In genomic region chr6:49263847-49264243, GRCm38 (mm10) we compare ENCODE assay signal across 8 mouse cellular contexts. TPM values are rescaled to one million over a fixed set of nuclear protein-coding genes. Genes with fewer than 3 reads are reported as not detected.
A peak's percentile ranks its signal among the peaks of the same experiment; 100 is the strongest.
DNase-seq lines count a peak whose midpoint lies in the region; ATAC-seq and TF ChIP-seq lines count a peak whose summit lies in the region.

Gene Tra2a (minus strand): TSS chr6:49264033.

- no peak for TF ChIP-seq CTCF in midbrain, postnatal 0 days (IDR thresholded peaks at IDR 0.05)

- H3K36me3 ChIP-seq in embryonic facial prominence, embryonic 14.5 days (ENCODE audit: control insufficient read depth, insufficient read depth, low read length), result no peaks in the 10 kb centered on the region
- no peaks in the 10 kb centered on the region for H3K36me3 ChIP-seq in limb, embryonic 14.5 days (ENCODE audit: control insufficient read depth, insufficient read depth, low read length)
- H3K36me3 ChIP-seq in midbrain, postnatal 0 days (ENCODE audit: insufficient read depth, low read length), result no peaks in the 10 kb centered on the region

- H3K9ac ChIP-seq in embryonic facial prominence, embryonic 14.5 days (ENCODE audit: low read depth, low read length), result peak within 1 kb of the TSS; percentile 91
- peak within 1 kb of the TSS; percentile 99 for H3K9ac ChIP-seq in limb, embryonic 14.5 days (ENCODE audit: low read depth, low read length, severe bottlenecking)
- H3K9ac ChIP-seq in midbrain, postnatal 0 days (replicated peaks; ENCODE audit: low read length, poor library complexity, severe bottlenecking), result peak within 1 kb of the TSS; percentile 98

- H3K27me3 ChIP-seq in embryonic facial prominence, embryonic 14.5 days (replicated peaks; ENCODE audit: control insufficient read depth, insufficient read depth, low read length), result no peaks in the 10 kb centered on the region
- H3K27me3 ChIP-seq in limb, embryonic 14.5 days (ENCODE audit: control insufficient read depth, insufficient read depth, low read length), result no peaks in the 10 kb centered on the region
- H3K27me3 ChIP-seq in midbrain, postnatal 0 days (ENCODE audit: insufficient read depth, low read length), result no peaks in the 10 kb centered on the region

- H3K4me3 ChIP-seq in embryonic facial prominence, embryonic 14.5 days (ENCODE audit: low read depth, low read length), result peak within 1 kb of the TSS; percentile 71
- H3K4me3 ChIP-seq in limb, embryonic 14.5 days (replicated peaks; ENCODE audit: low read length), result peak within 1 kb of the TSS; percentile 96
- peak within 1 kb of the TSS; percentile 100 for H3K4me3 ChIP-seq in midbrain, postnatal 0 days (ENCODE audit: low read depth, low read length)

- peaks cover 14% of the 10 kb centered on the region for H3K4me1 ChIP-seq in embryonic facial prominence, embryonic 14.5 days (ENCODE audit: control insufficient read depth, insufficient read depth, low read length)
- H3K4me1 ChIP-seq in limb, embryonic 14.5 days (ENCODE audit: control insufficient read depth, insufficient read depth, low read length), result peaks cover 16% of the 10 kb centered on the region
- H3K4me1 ChIP-seq in midbrain, postnatal 0 days (ENCODE audit: insufficient read depth, low read length), result no peaks in the 10 kb centered on the region

- under 1% methylated on average over 39 of the region's 39 CpGs for WGBS in embryonic facial prominence, embryonic 14.5 days
- 2% methylated on average over 39 of the region's 39 CpGs for WGBS in limb, embryonic 14.5 days
- under 1% methylated on average over 39 of the region's 39 CpGs for WGBS in midbrain, postnatal 0 days

- no peaks in the 10 kb centered on the region for H3K9me3 ChIP-seq in embryonic facial prominence, embryonic 14.5 days (ENCODE audit: control insufficient read depth, low read length)
- no peaks in the 10 kb centered on the region for H3K9me3 ChIP-seq in limb, embryonic 14.5 days (ENCODE audit: control insufficient read depth, low read length)
- H3K9me3 ChIP-seq in midbrain, postnatal 0 days (ENCODE audit: low read length), result no peaks in the 10 kb centered on the region

- ATAC-seq in embryonic facial prominence, embryonic 14.5 days (ENCODE audit: low read depth), result peak; percentile 96
- peak; percentile 97 for ATAC-seq in limb, embryonic 14.5 days (ENCODE audit: low FRiP score, low read depth)
- peak; percentile 97 for ATAC-seq in midbrain, postnatal 0 days (ENCODE audit: low FRiP score)

- peak within 1 kb of the TSS; percentile 79 for H3K4me2 ChIP-seq in embryonic facial prominence, embryonic 14.5 days (ENCODE audit: low read depth, low read length)
- H3K4me2 ChIP-seq in limb, embryonic 14.5 days (replicated peaks; ENCODE audit: low read depth, low read length, severe bottlenecking), result peak within 1 kb of the TSS; percentile 57
- peak within 1 kb of the TSS; percentile 73 for H3K4me2 ChIP-seq in midbrain, postnatal 0 days (ENCODE audit: low read depth, low read length, poor library complexity, severe bottlenecking)

- TF ChIP-seq POLR2A in limb, embryonic 14.5 days (IDR thresholded peaks at IDR 0.05; ENCODE audit: borderline replicate concordance, extremely low read depth, insufficient read depth, insufficient read length), result peak; percentile 83; the same call in 1 of the 2 replicates

- peak; percentile 98 for DNase-seq in 3T3-L1 (ENCODE audit: low read depth, low spot score)
- peak; percentile 89 to 92 for DNase-seq in adrenal gland, postnatal 4 days (ENCODE audit: low spot score in 2 of 2)
- peak; percentile 98 for DNase-seq in embryonic facial prominence, embryonic 14.5 days (ENCODE audit: low spot score)
- peak; percentile 96 for DNase-seq in heart, adult 8-10 months (ENCODE audit: low spot score)
- DNase-seq in kidney, adult 9 months, result peak; percentile 96
- DNase-seq in limb, embryonic 14.5 days (ENCODE audit: low spot score), result peak; percentile 92
- DNase-seq in midbrain, postnatal 0 days (ENCODE audit: low spot score), result peak; percentile 97
- peak; percentile 94 to 97 for DNase-seq in spleen, postnatal 14 days (ENCODE audit: low spot score in 2 of 2)

- H3K27ac ChIP-seq in embryonic facial prominence, embryonic 14.5 days (replicated peaks; ENCODE audit: low read depth, low read length), result peak within 1 kb of the TSS; percentile 98
- peak within 1 kb of the TSS; percentile 97 for H3K27ac ChIP-seq in limb, embryonic 14.5 days (replicated peaks; ENCODE audit: low read depth, low read length)
- peak within 1 kb of the TSS; percentile 98 for H3K27ac ChIP-seq in midbrain, postnatal 0 days (ENCODE audit: low read depth, low read length)

RNA-seq across cellular contexts. Expression of gene Tra2a, which starts in this region (rescaled TPM):
- total RNA-seq in adrenal gland, postnatal 4 days (2021), result 10 to 100 TPM; 58.7 to 63.1 TPM
- polyA plus RNA-seq in embryonic facial prominence, embryonic 14.5 days (2014; fragmentation: Nextera tagmentation; extraction: Ambion mirVana), result 39.6 and 40.6 TPM in 2 replicates
- total RNA-seq in heart, adult 8-10 months (2022), result 10 to 100 TPM; 20.0 to 27.3 (median 24.3) TPM
- polyA plus RNA-seq in limb, embryonic 14.5 days (2012; rRNA removed), result 190 and 210 TPM in 2 replicates
- 43.3 and 50.9 TPM in 2 replicates for polyA plus RNA-seq in limb, embryonic 14.5 days (2014; fragmentation: Nextera tagmentation; extraction: Ambion mirVana)
- 66.9 and 70.7 TPM in 2 replicates for total RNA-seq in midbrain, postnatal 0 days (2014; rRNA removed)
- 35.3 and 41.8 TPM in 2 replicates for polyA plus RNA-seq in midbrain, postnatal 0 days (2015; fragmentation: Nextera tagmentation; extraction: Ambion mirVana)

Comparison
In these comparisons a context has a peak if more than half of its experiments do, and no peak if none do; other contexts are left out.
1. Peak in every context shown above with its lines: DNase-seq, ATAC-seq, H3K4me3 ChIP-seq and H3K27ac ChIP-seq.